Mouse (Mus musculus): ENCODE results near the gene Lce3d. TPM values are rescaled to one million over a fixed set of nuclear protein-coding genes. Genes with fewer than 3 reads are reported as not detected.
A peak's percentile ranks its signal among the peaks of the same experiment; 100 is the strongest.

Gene Lce3d
- not detected in 2 replicates for polyA plus RNA-seq (2015; fragmentation: Nextera tagmentation; extraction: Ambion mirVana)

DNA sequence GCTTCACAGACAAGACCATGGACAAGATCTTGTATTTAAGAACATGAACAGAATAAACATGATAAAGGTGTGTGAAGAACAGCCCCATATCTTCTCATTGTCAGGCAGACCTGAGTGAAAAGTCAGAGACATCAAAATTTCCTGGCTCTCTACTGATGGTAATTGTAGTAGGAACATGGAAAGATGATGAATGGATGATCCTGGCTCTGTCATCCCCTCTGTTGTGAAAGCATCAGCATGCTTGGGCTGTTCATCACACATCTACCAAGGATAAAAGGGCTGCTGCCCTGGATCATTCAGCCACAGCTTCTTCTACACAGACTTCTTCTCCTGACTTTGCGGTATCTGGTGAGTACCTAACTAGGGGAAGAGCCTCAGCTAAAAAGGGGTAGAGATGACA, at the start of gene Lce3d:
Lce3d (plus strand) TSS at position 301 of the 400 bp plus-strand sequence.
- H3K4me3 ChIP-seq, result no peak within 1 kb of the TSS
- H3K27me3 ChIP-seq, result no peaks in the 10 kb centered on the region
- H3K4me2 ChIP-seq, result no peak within 1 kb of the TSS
- H3K4me1 ChIP-seq, result no peaks in the 10 kb centered on the region
- no peak for ATAC-seq
- no peak within 1 kb of the TSS for H3K9ac ChIP-seq
- WGBS, result 97% methylated on average over 1 of the region's 1 CpGs
- H3K36me3 ChIP-seq (ENCODE audit: poor library complexity, severe bottlenecking), result no peaks in the 10 kb centered on the region
- H3K9me3 ChIP-seq (replicated peaks), result no peaks in the 10 kb centered on the region
- no peak within 1 kb of the TSS for H3K27ac ChIP-seq

DNA sequence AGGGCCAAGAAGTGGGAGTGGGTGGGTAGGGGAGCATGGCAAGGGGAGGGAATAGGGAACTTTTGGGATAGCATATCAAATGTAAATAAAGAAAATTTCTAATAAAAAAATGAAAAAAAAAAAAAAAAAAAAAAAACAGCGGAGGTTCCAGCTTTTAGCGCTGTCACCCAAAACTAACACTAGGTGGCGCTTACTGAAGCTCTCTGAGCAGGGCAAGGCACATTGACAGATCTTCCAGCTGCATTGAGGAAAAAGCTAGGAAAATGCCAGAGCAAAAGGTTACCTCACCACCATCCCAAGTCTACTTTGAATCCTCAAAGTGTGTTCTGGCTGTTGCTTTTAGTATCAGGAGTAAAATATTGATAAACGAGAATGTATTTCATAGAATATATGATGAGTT, 49.6 kb upstream of the Lce3d start:
- ATAC-seq, result peak; percentile 61; the same call in 1 of the 2 replicates
- Histone ChIP-seq H3K27me3 (no peaks in the 10 kb centered on the region), H3K4me3 (no peak overlapping the region), H3K4me2 (no peak overlapping the region), H3K27ac (no peak overlapping the region), H3K36me3 (ENCODE audit: poor library complexity, severe bottlenecking) (no peaks in the 10 kb centered on the region), H3K9ac (no peak overlapping the region), H3K9me3 (replicated peaks) (no peaks in the 10 kb centered on the region), H3K4me1 (no peaks in the 10 kb centered on the region)
- 30% methylated on average over 4 of the region's 4 CpGs for WGBS

DNA sequence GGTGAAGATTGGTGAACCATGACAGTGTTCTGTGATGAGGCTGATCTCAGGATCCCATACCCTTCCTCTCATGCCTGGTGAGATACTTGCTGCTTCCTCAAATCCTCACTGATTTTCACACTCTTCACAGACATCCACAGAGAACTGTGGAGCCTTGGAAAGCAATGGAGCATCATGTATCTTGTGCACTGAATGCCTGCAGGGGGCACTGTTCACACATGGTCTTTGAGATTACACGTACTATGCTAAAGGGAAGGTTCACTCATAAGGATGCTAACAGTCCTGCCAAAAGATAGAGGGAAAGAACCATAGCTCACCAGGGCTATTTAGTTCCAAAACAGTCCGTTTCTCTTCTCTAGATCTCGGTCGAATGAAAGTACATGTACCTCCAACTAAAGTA, 36.8 kb upstream of the Lce3d start:
- Histone ChIP-seq H3K4me1 (no peaks in the 10 kb centered on the region), H3K4me2 (no peak overlapping the region), H3K36me3 (ENCODE audit: poor library complexity, severe bottlenecking) (no peaks in the 10 kb centered on the region), H3K27ac (no peak overlapping the region), H3K4me3 (no peak overlapping the region), H3K9ac (no peak overlapping the region), H3K27me3 (no peaks in the 10 kb centered on the region), H3K9me3 (replicated peaks) (no peaks in the 10 kb centered on the region)
- 65% methylated on average over 4 of the region's 4 CpGs for WGBS
- ATAC-seq, result no peak

DNA sequence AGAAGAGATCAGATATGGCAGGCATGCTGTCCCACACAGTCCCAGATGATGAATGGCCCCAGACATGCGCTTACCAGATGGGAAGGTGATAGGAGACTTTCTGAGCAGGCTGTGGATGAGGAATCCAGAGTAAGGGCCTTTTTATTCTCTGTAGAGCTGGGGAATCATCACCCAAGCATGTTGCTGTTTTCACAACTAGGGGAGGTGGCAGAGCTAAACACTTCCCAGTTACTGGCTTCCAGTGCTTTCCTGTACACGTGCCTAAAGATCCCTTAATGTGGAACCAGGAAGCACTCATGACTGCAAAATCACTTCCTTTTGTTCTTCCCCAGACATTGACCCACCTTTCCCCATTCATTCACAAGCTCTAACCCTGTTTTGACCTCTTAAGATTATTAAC, 31.1 kb upstream of the Lce3d start, which contains the start of gene Lce3a:
Lce3a (minus strand) TSS at position 101 of the 400 bp plus-strand sequence.
- Histone ChIP-seq H3K4me2 (no peak within 1 kb of the TSS), H3K4me3 (no peak within 1 kb of the TSS), H3K9me3 (replicated peaks) (no peaks in the 10 kb centered on the region), H3K27me3 (no peaks in the 10 kb centered on the region), H3K9ac (no peak within 1 kb of the TSS), H3K36me3 (ENCODE audit: poor library complexity, severe bottlenecking) (no peaks in the 10 kb centered on the region), H3K27ac (no peak within 1 kb of the TSS), H3K4me1 (no peaks in the 10 kb centered on the region)
- ATAC-seq, result no peak
- WGBS, result 81% methylated on average over 2 of the region's 2 CpGs

DNA sequence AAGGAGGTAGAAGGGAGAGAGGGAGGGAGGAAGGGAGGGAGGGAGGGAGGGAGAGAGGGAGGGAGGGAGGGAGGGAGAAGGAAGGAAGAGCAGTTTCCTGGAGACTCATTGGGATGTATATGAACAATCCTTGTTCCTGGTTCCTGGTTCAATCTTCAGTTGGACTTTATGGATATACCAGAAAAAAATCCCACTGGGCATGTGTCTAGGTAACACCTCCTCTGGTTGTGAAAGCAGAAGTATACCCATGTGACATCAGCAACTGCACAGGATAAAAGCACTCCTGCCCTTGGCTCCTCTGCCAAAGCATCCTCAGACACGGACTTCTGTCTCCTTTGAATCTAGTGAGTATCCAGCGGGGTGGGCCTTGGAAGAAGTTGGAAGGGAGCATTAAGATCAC, 24.5 kb upstream of the Lce3d start, which contains the start of gene Lce3b:
Lce3b (plus strand) TSS at position 301 of the 400 bp plus-strand sequence.
- Histone ChIP-seq H3K27me3 (no peaks in the 10 kb centered on the region), H3K27ac (no peak within 1 kb of the TSS), H3K36me3 (ENCODE audit: poor library complexity, severe bottlenecking) (no peaks in the 10 kb centered on the region), H3K4me3 (no peak within 1 kb of the TSS), H3K4me1 (no peaks in the 10 kb centered on the region), H3K9me3 (replicated peaks) (no peaks in the 10 kb centered on the region), H3K9ac (no peak within 1 kb of the TSS), H3K4me2 (no peak within 1 kb of the TSS)
- WGBS, result 69% methylated on average over 2 of the region's 2 CpGs
- no peak for ATAC-seq

DNA sequence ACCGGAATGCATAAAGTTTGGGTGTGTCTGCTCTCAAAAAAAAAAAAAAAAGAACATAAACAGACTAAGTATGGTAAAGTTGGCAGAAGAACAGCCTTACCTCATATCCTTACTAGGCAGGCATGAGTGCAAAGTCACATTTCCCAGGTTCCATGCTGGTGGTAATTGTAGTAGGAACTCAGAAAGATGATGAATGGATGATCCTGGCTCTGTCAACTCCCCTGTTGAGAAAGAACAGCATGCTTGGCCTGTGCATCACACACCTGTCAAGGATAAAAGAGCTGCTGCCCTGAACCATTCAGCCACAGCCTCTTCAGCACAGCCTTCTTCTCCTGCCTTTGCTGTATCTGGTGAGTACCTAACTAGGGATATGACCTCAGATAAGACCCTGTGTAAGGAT, 13.0 kb upstream of the Lce3d start, which contains the start of gene Lce3c:
Lce3c (plus strand) TSS at position 301 of the 400 bp plus-strand sequence.
- Histone ChIP-seq H3K4me1 (no peaks in the 10 kb centered on the region), H3K36me3 (ENCODE audit: poor library complexity, severe bottlenecking) (no peaks in the 10 kb centered on the region), H3K9me3 (replicated peaks) (no peaks in the 10 kb centered on the region), H3K27me3 (no peaks in the 10 kb centered on the region), H3K4me3 (no peak within 1 kb of the TSS), H3K27ac (no peak within 1 kb of the TSS), H3K9ac (no peak within 1 kb of the TSS), H3K4me2 (no peak within 1 kb of the TSS)
- no peak for ATAC-seq
- WGBS, result 96% methylated on average over 1 of the region's 1 CpGs

DNA sequence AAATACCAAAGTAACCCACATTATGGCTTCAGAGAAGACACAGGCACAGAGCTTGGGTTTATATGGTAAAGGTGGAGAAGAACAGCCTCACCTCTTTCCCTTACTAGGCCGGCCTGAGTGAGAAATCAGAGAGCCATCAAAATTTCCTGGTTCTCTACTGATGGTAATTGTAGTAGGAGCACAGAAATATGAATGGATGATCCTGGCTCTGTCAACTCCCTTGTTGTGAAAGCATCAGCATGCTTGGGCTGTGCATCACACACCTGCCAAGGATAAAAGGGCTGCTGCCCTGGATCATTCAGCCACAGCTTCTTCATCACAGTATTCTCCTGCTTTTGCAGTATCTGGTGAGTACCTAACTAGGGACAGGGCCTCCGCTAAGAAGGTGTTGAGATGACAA, 9.6 kb downstream of the Lce3d start, which contains the start of gene Lce3e:
Lce3e (plus strand) TSS at position 301 of the 400 bp plus-strand sequence.
- H3K9ac ChIP-seq, result no peak within 1 kb of the TSS
- ATAC-seq, result no peak
- WGBS, result 92% methylated on average over 2 of the region's 2 CpGs

DNA sequence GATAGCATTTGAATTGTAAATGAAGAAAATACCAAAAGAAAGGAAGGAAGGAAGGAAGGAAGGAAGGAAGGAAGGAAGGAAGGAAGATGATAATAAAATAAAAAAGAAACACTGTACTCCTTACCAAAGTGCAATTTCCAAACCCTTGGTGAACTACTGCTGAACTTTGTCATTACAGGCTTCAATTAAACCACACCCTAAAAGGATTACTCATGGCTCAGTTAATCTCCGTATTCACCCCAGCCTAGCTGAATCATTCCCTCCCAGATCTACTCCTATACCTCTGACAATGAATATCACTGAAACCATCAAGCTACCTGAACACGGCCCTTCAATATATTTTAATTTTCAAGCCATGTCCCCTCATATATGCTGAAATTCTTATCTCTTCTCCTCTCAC, 21.3 kb downstream of the Lce3d start:
- Histone ChIP-seq H3K9ac (no peak overlapping the region), H3K4me3 (no peak overlapping the region), H3K9me3 (replicated peaks) (no peaks in the 10 kb centered on the region), H3K4me1 (no peaks in the 10 kb centered on the region), H3K4me2 (no peak overlapping the region), H3K36me3 (ENCODE audit: poor library complexity, severe bottlenecking) (no peaks in the 10 kb centered on the region), H3K27ac (no peak overlapping the region), H3K27me3 (no peaks in the 10 kb centered on the region)
- WGBS, result 69% methylated on average over 2 of the region's 2 CpGs
- ATAC-seq, result no peak

More for the DNA sequence above, 9.6 kb downstream of the Lce3d start, which contains the start of gene Lce3e:
- Histone ChIP-seq H3K9me3 (replicated peaks) (no peaks in the 10 kb centered on the region), H3K27ac (no peak within 1 kb of the TSS), H3K27me3 (no peaks in the 10 kb centered on the region), H3K36me3 (ENCODE audit: poor library complexity, severe bottlenecking) (no peaks in the 10 kb centered on the region), H3K4me2 (no peak within 1 kb of the TSS), H3K4me1 (no peaks in the 10 kb centered on the region), H3K4me3 (no peak within 1 kb of the TSS)

DNA sequence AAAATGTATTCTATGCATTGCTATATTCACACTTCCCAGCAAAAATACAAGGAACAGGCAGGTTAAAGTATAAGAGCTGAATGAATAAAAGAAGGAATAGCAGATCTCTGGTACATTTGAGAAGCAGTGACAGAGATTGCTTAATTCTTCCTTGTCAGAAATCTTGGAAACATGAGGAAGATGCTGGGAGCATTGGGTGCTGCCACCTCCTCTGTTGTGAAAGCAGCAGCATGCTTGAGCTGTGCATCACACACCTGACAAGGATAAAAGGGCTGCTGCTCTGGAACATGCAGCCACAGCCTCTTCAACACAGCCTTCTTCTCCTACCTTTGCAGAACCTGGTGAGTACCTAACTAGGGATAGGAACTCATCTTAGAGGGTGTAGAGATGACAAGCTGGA, 34.7 kb downstream of the Lce3d start, which contains the start of gene Lce3f:
Lce3f (plus strand) TSS at position 301 of the 400 bp plus-strand sequence.
- no peaks in the 10 kb centered on the region for H3K4me1 ChIP-seq
- no peak within 1 kb of the TSS for H3K4me3 ChIP-seq
- no peak within 1 kb of the TSS for H3K9ac ChIP-seq
- no peak for ATAC-seq
- no peaks in the 10 kb centered on the region for H3K27me3 ChIP-seq
- no peaks in the 10 kb centered on the region for H3K9me3 ChIP-seq (replicated peaks)
- H3K4me2 ChIP-seq, result no peak within 1 kb of the TSS
- H3K27ac ChIP-seq, result no peak within 1 kb of the TSS
- no peaks in the 10 kb centered on the region for H3K36me3 ChIP-seq (ENCODE audit: poor library complexity, severe bottlenecking)

DNA sequence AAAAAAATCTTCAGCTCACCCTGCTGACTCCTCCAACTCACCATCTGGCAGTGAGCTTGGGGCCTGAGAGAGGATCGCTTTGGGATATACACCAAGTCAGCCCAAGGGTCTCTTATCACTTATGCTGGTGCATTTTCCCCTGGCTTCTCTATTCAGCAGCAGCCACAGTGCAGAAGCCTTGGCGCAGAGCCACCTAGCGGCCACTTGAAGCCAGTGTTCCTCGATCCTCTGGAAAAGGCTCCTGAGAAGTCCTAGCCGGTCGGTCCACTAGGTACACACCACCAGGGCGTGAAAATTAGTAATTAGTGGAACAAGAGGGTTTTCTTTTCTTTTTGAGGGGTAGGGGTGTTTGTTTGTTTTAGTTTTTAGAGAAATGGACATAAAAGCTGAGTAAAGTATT, 41.5 kb downstream of the Lce3d start:
- peak; percentile 95 for ATAC-seq
- no peak overlapping the region for H3K27ac ChIP-seq

DNA sequence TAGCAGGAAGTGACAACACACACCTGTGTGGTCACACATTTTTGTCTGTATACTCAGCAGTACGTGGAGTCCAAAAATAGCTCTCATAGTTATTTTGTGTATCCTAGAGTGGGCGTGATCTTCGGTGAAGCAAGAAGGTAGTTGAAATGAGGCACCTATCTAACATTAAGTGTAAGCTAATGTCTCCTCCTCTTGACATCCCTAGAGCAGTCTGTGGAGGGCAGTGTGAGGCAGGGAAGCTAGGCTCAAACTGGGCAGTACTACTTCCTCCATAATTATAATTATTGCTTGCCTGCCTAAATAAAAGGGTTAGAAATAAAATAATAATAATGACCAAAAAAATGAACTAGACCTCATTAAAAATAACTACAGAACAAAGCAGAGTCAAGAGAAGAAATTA, 43.4 kb downstream of the Lce3d start:
- H3K4me1 ChIP-seq, result peaks cover 4% of the 10 kb centered on the region; the same call in 1 of the 2 replicates
- no peaks in the 10 kb centered on the region for H3K36me3 ChIP-seq (ENCODE audit: poor library complexity, severe bottlenecking)
- H3K4me3 ChIP-seq, result no peak overlapping the region
- no peak overlapping the region for H3K27ac ChIP-seq
- 88% methylated on average over 3 of the region's 3 CpGs for WGBS
- H3K27me3 ChIP-seq, result no peaks in the 10 kb centered on the region
- no peak overlapping the region for H3K4me2 ChIP-seq
- H3K9me3 ChIP-seq (replicated peaks), result no peaks in the 10 kb centered on the region
- H3K9ac ChIP-seq, result no peak overlapping the region
- no peak for ATAC-seq

More for the DNA sequence above, 41.5 kb downstream of the Lce3d start:
- Histone ChIP-seq H3K4me3 (no peak overlapping the region), H3K4me1 (peaks cover 4% of the 10 kb centered on the region; the same call in 1 of the 2 replicates), H3K9me3 (replicated peaks) (no peaks in the 10 kb centered on the region), H3K36me3 (ENCODE audit: poor library complexity, severe bottlenecking) (no peaks in the 10 kb centered on the region), H3K27me3 (no peaks in the 10 kb centered on the region), H3K9ac (no peak overlapping the region), H3K4me2 (no peak overlapping the region)
- WGBS, result 5% methylated on average over 7 of the region's 7 CpGs

DNA sequence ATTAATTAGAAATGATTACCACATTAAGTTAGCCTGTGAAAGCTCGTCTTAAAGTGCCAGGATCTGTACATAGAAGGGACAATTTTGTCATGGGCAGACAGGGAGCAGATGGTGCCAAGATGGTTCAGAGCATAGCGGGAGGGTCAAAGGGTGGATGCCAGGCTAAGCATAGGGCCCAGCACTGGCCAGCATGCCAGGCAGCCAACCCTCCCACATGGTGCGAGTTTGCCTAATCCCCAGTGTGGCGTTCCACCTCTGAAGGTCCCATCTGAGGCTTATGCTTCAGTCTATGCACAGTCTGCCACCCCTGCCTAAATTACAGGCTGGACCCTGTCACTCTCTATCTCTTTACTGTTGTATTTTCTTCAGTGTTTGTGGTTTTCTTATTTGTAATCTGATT, 45.7 kb downstream of the Lce3d start:
- 41% methylated on average over 4 of the region's 4 CpGs for WGBS
- Histone ChIP-seq H3K9me3 (replicated peaks) (no peaks in the 10 kb centered on the region), H3K36me3 (ENCODE audit: poor library complexity, severe bottlenecking) (no peaks in the 10 kb centered on the region), H3K4me2 (no peak overlapping the region), H3K27ac (no peak overlapping the region), H3K4me1 (peaks cover 4% of the 10 kb centered on the region; the same call in 1 of the 2 replicates), H3K4me3 (no peak overlapping the region), H3K9ac (no peak overlapping the region), H3K27me3 (no peaks in the 10 kb centered on the region)
- ATAC-seq, result peak; percentile 57; the same call in 1 of the 2 replicates

Measured in forebrain, embryonic 13.5 days (tissue).